Mouse (Mus musculus) neutrophil, adult 83 days (primary cell): Measurements from ENCODE around the gene Gm21858. TPM values are rescaled to one million over a fixed set of nuclear protein-coding genes. Genes with fewer than 3 reads are reported as not detected.

Source experiments
- total RNA-seq, 2 experiments: library from RNA; stranded (reverse); gene quantifications; one replicate each; pipeline ENCODE4 v1.2.4; 2023

Gm21858 gene
- not detected for total RNA-seq

DNA sequence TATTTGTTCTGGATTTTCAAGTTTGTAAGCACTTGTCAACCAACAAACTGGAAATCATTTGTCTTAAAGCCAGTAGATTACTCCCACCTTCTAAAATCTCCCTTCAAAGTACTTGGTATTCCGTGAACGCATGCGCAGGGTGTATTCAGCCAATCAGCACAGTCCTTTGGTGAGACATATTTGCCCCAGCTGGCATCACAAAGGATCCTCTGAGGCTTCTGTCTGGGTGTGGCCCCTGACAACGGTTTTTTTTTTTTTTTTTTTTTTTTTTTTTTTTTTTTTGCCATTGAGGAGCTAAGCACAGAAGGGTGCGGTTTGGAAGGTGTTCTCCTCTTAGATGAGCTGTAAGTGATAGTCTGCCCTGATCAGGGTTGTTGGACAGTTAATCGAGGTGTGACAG lies at the start of gene Gm21858:
Gm21858 (plus strand) TSS at position 301 of the 400 bp plus-strand sequence.

